Mouse (Mus musculus) heart, embryonic 11.5 days (tissue): Measurements from ENCODE around the gene 2010111I01Rik. TPM values are rescaled to one million over a fixed set of nuclear protein-coding genes. Genes with fewer than 3 reads are reported as not detected.

Experiments
- ATAC-seq: fragments of 200-750 bp; cut with Nextera tagmentation; replicated peaks from 2 replicates; pipeline ENCODE4 v1.8.0; 2017; ENCODE audit warnings: moderate library complexity; ENCODE audit not compliant: insufficient number of reproducible peaks, low FRiP score, low TSS enrichment
- H3K27ac ChIP-seq: fragments of 300-500 bp; sonication (generic); 2 replicates; pipeline ENCODE4 v1.5.1; 2014; ENCODE audit warnings: mild to moderate bottlenecking, low read depth, low read length
- H3K27me3 ChIP-seq: fragments of 300-500 bp; sonication (generic); 2 replicates; pipeline ENCODE4 v1.6.1; 2014; ENCODE audit warnings: mild to moderate bottlenecking, low read length, mixed read lengths; ENCODE audit not compliant: control insufficient read depth, insufficient read depth
- H3K36me3 ChIP-seq: fragments of 300-500 bp; sonication (generic); 2 replicates; pipeline ENCODE4 v1.6.1; 2014; ENCODE audit warnings: mild to moderate bottlenecking, low read length, moderate library complexity, mixed read lengths; ENCODE audit not compliant: control insufficient read depth, insufficient read depth
- H3K4me1 ChIP-seq: fragments of 300-500 bp; sonication (generic); 2 replicates; pipeline ENCODE4 v1.6.1; 2014; ENCODE audit warnings: low read length; ENCODE audit not compliant: control insufficient read depth, insufficient read depth
- H3K4me2 ChIP-seq: fragments of 300-500 bp; sonication (generic); 2 replicates; pipeline ENCODE4 v1.6.1; 2014; ENCODE audit warnings: mild to moderate bottlenecking, moderate library complexity
- H3K4me3 ChIP-seq: fragments of 300-500 bp; sonication (generic); 2 replicates; pipeline ENCODE4 v1.5.1; 2014; ENCODE audit warnings: low read depth, low read length
- H3K9ac ChIP-seq: fragments of 300-500 bp; sonication (generic); 2 replicates; pipeline ENCODE4 v1.6.1; 2014; ENCODE audit warnings: mild to moderate bottlenecking, low read depth, low read length, moderate library complexity
- H3K9me3 ChIP-seq: fragments of 300-500 bp; sonication (generic); replicated peaks from 2 replicates; pipeline ENCODE4 v1.6.1; 2016; ENCODE audit warnings: low read length; ENCODE audit not compliant: control insufficient read depth
- WGBS: fragments of 180-500 bp; shearing (Covaris S2); extraction: QIAGEN DNeasy Blood & Tissue Kit; methylation state at CpG from one replicate; pipeline ENCODE4 v1.1.7; 2014; ENCODE audit not compliant: insufficient replicate concordance; 5-methylcytosine and 5-hydroxymethylcytosine counted together
- polyA plus RNA-seq: library from polyadenylated mRNA; unstranded; fragments of >200 nt; fragmentation: Nextera tagmentation; extraction: Ambion mirVana; gene quantifications from 2 replicates; pipeline ENCODE4 v1.2.1, GENCODE M21; 2014

2010111I01Rik gene
- polyA plus RNA-seq, 1 experiment from 2014 or later, result 58.9 TPM

DNA sequence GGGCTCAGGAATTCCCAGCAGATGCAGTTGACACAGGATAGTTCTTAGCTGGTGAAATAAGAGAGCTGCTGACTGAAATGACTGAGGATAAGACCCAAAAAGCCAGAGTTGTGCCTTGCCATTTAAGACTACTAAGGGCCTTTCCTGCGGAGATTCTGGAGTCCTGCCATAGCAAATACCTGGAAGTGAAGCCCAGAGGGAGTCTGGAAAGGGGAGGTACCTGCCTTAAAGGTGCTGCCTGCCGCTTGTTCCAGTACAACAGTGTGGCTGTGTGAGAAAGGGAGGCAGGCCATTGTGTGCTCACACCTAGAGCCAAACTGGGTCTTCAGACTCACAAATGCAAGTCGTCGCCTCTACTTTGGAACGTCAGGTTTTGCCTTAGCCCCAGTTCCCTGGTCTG lies 305.5 kb downstream of the 2010111I01Rik start:
- H3K4me3 ChIP-seq, result no peak overlapping the region
- ATAC-seq, result no peak
- H3K4me1 ChIP-seq, result peaks cover 34% of the 10 kb centered on the region
- no peak overlapping the region for H3K9ac ChIP-seq
- no peaks in the 10 kb centered on the region for H3K36me3 ChIP-seq
- H3K9me3 ChIP-seq, result no peaks in the 10 kb centered on the region
- no peak overlapping the region for H3K27ac ChIP-seq
- no peak overlapping the region for H3K4me2 ChIP-seq
- WGBS, result 43% methylated on average over 5 of the region's 5 CpGs
- peaks cover 3% of the 10 kb centered on the region for H3K27me3 ChIP-seq

DNA sequence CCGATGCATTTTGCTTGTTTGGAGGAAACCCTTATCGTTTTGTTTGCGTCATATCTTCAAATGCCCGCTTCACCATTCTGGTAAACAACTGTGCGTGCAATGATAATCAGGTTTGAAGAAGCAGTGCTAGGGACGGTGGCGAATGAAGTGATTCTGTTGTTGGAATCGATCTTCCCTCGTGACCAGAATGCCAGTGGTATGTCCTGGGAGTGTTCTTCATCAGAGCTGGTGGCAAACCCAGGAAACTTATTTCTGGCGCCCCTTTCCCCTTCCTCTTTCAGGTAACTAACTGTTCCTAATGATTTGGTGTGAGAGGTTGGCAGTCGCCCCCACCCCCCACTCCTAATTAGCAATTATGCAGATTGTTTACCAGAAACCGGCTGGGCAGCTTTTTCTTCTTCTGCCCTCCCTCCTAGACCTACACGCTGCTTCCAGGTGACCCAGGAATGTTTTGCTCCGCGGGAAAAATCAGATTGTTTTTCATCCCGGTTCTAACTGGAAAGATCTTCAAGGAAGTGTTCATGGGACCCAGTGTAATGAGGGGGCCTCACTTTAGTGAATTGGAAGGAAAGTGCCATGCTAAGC lies 307.4 kb downstream of the 2010111I01Rik start:
- WGBS, result 8% methylated on average over 16 of the region's 16 CpGs

DNA sequence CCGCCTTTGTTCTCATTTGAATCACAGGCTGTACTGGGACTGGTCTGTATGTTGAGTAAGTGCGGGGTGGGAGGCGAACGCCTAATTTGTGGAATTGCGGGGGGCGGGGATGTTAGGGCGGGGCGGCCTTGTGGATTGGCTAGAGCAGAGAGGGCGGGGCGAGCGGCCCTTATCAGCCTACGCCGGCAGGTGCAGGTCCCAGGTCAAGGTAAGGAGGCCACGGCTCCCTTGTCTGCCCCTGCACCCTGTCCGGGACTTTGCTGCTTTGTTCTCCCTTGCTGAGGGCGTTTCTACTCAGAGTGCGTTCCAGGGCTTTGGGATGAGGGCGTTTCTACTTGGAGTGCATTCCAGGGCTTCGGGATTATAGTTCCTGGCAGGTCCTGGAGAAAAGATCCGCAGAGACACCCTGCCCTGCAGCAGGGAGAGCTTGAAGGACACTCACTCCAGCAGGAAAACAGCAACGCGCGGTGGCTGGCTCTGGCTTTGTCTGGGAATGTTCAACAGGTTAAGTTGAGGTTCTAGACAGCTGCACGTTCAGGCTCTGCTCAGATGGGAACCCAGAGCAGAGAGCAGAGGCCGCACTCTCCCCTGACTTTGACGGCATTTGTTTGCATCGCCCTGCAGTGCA lies 308.0 kb downstream of the 2010111I01Rik start:
- peaks cover 38% of the 10 kb centered on the region for H3K4me1 ChIP-seq
- H3K4me2 ChIP-seq, result peak overlapping the region; percentile 75
- no peaks in the 10 kb centered on the region for H3K9me3 ChIP-seq
- H3K9ac ChIP-seq, result peak overlapping the region; percentile 59
- peaks cover 3% of the 10 kb centered on the region for H3K27me3 ChIP-seq
- H3K36me3 ChIP-seq, result no peaks in the 10 kb centered on the region
- peak overlapping the region; percentile 57 for H3K27ac ChIP-seq
- peak; percentile 77 for ATAC-seq
- H3K4me3 ChIP-seq, result peak overlapping the region; percentile 47
- WGBS, result 2% methylated on average over 27 of the region's 27 CpGs

More for the DNA sequence above, 307.4 kb downstream of the 2010111I01Rik start:
- Histone ChIP-seq H3K9me3 (no peaks in the 10 kb centered on the region), H3K9ac (peak overlapping the region; percentile 59), H3K4me2 (peak overlapping the region; percentile 75), H3K4me1 (peaks cover 37% of the 10 kb centered on the region), H3K36me3 (no peaks in the 10 kb centered on the region), H3K4me3 (peak overlapping the region; percentile 47), H3K27me3 (peaks cover 3% of the 10 kb centered on the region), H3K27ac (peak overlapping the region; percentile 57; the same call in 1 of the 2 replicates)
- no peak for ATAC-seq

DNA sequence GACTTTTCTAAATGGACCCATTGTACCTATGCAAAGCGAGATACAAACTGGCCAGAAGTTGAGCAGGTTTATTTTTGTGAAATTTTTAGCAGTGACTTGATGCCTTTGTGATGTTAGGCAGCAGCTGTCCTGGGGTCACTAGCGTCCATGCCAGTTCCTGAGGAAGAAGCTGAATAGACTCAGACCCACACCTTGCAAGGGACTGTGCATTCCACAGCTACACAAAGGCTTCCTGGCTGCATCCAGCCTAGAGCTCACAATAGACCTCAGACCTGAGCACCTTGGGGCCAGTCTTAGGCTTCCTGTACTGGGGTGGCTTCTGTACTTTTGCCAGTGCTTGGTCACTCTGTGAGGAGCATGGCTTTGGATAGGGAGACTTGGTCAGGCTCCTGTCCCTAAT lies 309.2 kb downstream of the 2010111I01Rik start:
- WGBS, result 59% methylated on average over 2 of the region's 2 CpGs
- Histone ChIP-seq H3K36me3 (no peaks in the 10 kb centered on the region), H3K4me1 (peaks cover 45% of the 10 kb centered on the region), H3K9me3 (no peaks in the 10 kb centered on the region), H3K27me3 (peaks cover 3% of the 10 kb centered on the region), H3K4me2 (peak overlapping the region; percentile 22), H3K27ac (no peak overlapping the region; the same call in 1 of the 2 replicates), H3K4me3 (no peak overlapping the region), H3K9ac (no peak overlapping the region)
- no peak for ATAC-seq

DNA sequence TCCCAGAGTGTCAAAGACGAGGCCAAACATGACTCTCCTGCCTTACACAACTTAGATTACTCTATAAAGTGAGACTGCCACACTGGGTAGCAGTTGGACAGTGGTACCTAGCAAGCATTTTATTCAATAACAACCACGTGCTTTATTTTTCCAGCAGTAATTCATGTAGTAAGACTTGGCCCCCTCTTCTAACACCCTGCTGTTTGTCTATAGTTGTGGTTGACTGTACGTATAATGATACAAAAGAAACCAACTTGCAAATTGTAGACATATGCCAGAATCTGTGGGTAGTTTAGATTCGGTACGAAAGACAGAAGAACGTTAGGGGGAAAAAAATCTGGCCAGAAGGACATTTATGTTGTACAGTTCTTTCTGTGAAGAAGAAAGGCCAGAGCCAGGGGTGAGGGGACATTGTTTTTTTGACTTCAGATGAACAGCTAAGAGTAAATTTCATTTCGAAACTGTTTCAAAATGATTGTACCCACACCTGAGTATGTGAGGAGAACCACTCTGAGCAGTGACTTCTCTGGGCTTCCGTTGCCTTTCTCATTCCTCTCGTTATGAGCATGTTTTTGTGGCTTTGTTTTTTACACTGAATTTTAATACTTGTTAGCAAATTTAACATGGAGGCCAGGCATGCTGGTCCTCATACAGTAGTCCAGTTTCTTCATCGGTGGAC lies 309.9 kb downstream of the 2010111I01Rik start:
- Histone ChIP-seq H3K27me3 (peaks cover 3% of the 10 kb centered on the region), H3K36me3 (no peaks in the 10 kb centered on the region), H3K27ac (no peak overlapping the region), H3K9me3 (no peaks in the 10 kb centered on the region), H3K4me1 (peaks cover 48% of the 10 kb centered on the region), H3K4me2 (no peak overlapping the region), H3K4me3 (no peak overlapping the region), H3K9ac (no peak overlapping the region)
- no peak for ATAC-seq
- WGBS, result 86% methylated on average over 10 of the region's 10 CpGs

DNA sequence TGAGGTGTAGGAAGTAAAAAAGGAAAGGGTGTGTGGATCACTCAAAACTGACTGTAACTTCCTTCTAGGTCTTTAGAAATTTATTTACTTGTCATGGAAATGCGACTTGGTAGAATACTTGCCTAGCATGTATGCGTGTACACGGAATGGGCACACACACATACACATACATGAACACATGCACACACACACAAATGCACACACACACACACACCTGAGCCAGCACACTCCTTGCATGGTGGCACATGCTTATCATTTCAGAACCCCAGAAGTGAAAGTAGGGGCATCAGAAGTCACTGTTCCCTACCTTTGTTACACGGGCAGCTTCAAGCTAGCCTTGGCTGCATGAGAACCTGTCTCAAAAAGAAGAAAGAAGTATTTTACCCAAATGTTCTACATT lies 311.7 kb downstream of the 2010111I01Rik start:
- H3K4me1 ChIP-seq, result peaks cover 57% of the 10 kb centered on the region
- WGBS, result 91% methylated on average over 4 of the region's 4 CpGs
- no peak overlapping the region for H3K4me3 ChIP-seq
- H3K27me3 ChIP-seq, result no peaks in the 10 kb centered on the region
- H3K4me2 ChIP-seq, result no peak overlapping the region
- no peak overlapping the region for H3K9ac ChIP-seq
- no peaks in the 10 kb centered on the region for H3K9me3 ChIP-seq
- H3K36me3 ChIP-seq, result no peaks in the 10 kb centered on the region
- no peak for ATAC-seq
- no peak overlapping the region for H3K27ac ChIP-seq

DNA sequence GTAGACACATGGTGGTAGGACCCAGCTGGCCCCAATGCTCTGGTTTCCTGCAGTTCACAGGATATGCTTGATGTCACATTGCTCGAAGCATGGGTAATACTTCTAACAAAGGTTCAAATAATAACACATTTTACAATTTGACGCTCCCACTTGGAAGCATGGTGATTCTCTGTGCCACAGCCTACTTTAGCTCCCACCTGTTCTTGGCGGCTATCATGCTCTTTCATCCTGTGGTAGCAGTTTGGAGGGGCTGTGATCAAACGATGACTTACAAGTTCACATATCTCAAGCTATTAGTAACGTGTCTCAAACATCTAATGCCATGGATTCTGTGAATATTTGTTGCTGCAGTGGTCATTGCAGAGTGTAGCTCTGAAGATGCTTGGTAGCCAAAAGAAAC lies 312.6 kb downstream of the 2010111I01Rik start:
- Histone ChIP-seq H3K4me1 (peaks cover 56% of the 10 kb centered on the region), H3K27me3 (no peaks in the 10 kb centered on the region), H3K36me3 (no peaks in the 10 kb centered on the region; the same call in 1 of the 2 replicates), H3K4me2 (no peak overlapping the region), H3K9ac (no peak overlapping the region), H3K9me3 (no peaks in the 10 kb centered on the region), H3K27ac (peak overlapping the region; percentile 82; the same call in 1 of the 2 replicates), H3K4me3 (no peak overlapping the region)
- WGBS, result 64% methylated on average over 5 of the region's 5 CpGs
- no peak for ATAC-seq

DNA sequence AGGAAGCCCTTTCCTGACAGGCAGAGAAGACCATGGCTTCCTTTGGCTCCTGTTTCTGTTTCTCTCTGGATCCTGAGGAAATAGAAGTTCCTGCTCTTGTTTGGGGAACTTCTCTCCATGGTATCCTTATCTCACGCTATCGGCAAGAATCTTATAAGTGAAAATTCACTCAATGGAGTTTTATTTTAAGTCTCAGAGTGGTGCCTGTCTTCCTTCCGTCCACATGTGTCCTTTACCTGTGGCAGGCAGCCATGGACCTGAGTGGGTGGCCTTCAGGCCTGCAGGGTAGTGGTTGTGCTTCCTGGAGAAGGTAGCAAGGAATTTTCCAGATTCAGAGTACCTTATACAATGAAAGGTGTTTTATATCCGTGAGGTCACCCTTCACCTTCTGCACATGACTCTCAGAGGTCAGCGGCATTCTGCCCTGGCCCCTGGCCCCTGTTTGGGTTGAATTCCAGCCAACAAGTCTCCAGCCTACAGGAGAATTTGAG lies 313.5 kb downstream of the 2010111I01Rik start:
- H3K9me3 ChIP-seq, result no peaks in the 10 kb centered on the region
- no peaks in the 10 kb centered on the region; the same call in 1 of the 2 replicates for H3K36me3 ChIP-seq
- H3K4me1 ChIP-seq, result peaks cover 47% of the 10 kb centered on the region
- H3K9ac ChIP-seq, result no peak overlapping the region
- no peaks in the 10 kb centered on the region for H3K27me3 ChIP-seq
- WGBS, result 31% methylated on average over 5 of the region's 5 CpGs
- H3K27ac ChIP-seq, result peak overlapping the region; percentile 82
- peak overlapping the region; percentile 56 for H3K4me2 ChIP-seq
- ATAC-seq, result peak; percentile 16; the same call in 1 of the 2 replicates
- no peak overlapping the region for H3K4me3 ChIP-seq
